Mouse (Mus musculus) spleen, adult 18-20 months (tissue): ENCODE results near the gene Ccnb1.
"Not testable (repeated sequence)": the region's sequence is repeated elsewhere in the genome, so short reads cannot be mapped to it uniquely, and the experiment has no call there.

Experiments used
- DNase-seq, 2 experiments: peaks; one replicate each; pipeline ENCODE4 v3.0.0; 2022; ENCODE audit warnings: mixed read lengths in 2 of 2

Gene Ccnb1

GRCm38 (mm10) chr13:100755329-100755728 lies 31.0 kb downstream of the Ccnb1 start:
- no peak for DNase-seq

- no peak for DNase-seq
Measured at GRCm38 (mm10) chr13:100754186-100754585, 32.2 kb downstream of the Ccnb1 start.

GRCm38 (mm10) chr13:100753011-100753410 lies 33.4 kb downstream of the Ccnb1 start:
- DNase-seq, result no peak

- no peak for DNase-seq
Measured at GRCm38 (mm10) chr13:100752529-100752928, 33.8 kb downstream of the Ccnb1 start.

GRCm38 (mm10) chr13:100751402-100751801 lies 35.0 kb downstream of the Ccnb1 start:
- DNase-seq, result no peak

GRCm38 (mm10) chr13:100750799-100751198 lies 35.6 kb downstream of the Ccnb1 start:
- DNase-seq, result no peak

- DNase-seq, result no peak
Measured at GRCm38 (mm10) chr13:100748638-100749037, 37.7 kb downstream of the Ccnb1 start.

- DNase-seq, result no peak
Measured at GRCm38 (mm10) chr13:100746090-100746489, 40.3 kb downstream of the Ccnb1 start.

GRCm38 (mm10) chr13:100744036-100744744 lies 42.2 kb downstream of the Ccnb1 start, which contains the start of gene Mrps36:
TSS of gene Mrps36 (minus strand) at chr13:100744659.
- DNase-seq, result peak; percentile 91 to 97

GRCm38 (mm10) chr13:100743346-100744035 lies 42.9 kb downstream of the Ccnb1 start:
- no peak for DNase-seq

- DNase-seq, result no peak
Measured at GRCm38 (mm10) chr13:100742831-100743230, 43.5 kb downstream of the Ccnb1 start.

GRCm38 (mm10) chr13:100732756-100733155 lies 53.6 kb downstream of the Ccnb1 start:
- DNase-seq, result no peak

GRCm38 (mm10) chr13:100731462-100732046 lies 54.8 kb downstream of the Ccnb1 start:
- DNase-seq, result not testable (repeated sequence)

- peak; percentile 82 to 89 for DNase-seq
Measured at GRCm38 (mm10) chr13:100730861-100731176, 55.6 kb downstream of the Ccnb1 start, which contains the start of gene Cdk7. TSS of gene Cdk7 (minus strand) at chr13:100730939.

GRCm38 (mm10) chr13:100730153-100730860 lies 56.1 kb downstream of the Ccnb1 start:
- no peak for DNase-seq
